Mouse (Mus musculus) spleen, postnatal 14 days (tissue): ENCODE measurements around the gene Rps19.
A peak's percentile ranks its signal among the peaks of the same experiment; 100 is the strongest.
"Not testable (repeated sequence)": the region's sequence is repeated elsewhere in the genome, so short reads cannot be mapped to it uniquely, and the experiment has no call there.

Experiments used
- DNase-seq, 2 experiments: peaks; one replicate each; pipeline ENCODE4 v3.0.0; 2021 to 2022; ENCODE audit warnings: low spot score in 2 of 2

Gene Rps19

DNA sequence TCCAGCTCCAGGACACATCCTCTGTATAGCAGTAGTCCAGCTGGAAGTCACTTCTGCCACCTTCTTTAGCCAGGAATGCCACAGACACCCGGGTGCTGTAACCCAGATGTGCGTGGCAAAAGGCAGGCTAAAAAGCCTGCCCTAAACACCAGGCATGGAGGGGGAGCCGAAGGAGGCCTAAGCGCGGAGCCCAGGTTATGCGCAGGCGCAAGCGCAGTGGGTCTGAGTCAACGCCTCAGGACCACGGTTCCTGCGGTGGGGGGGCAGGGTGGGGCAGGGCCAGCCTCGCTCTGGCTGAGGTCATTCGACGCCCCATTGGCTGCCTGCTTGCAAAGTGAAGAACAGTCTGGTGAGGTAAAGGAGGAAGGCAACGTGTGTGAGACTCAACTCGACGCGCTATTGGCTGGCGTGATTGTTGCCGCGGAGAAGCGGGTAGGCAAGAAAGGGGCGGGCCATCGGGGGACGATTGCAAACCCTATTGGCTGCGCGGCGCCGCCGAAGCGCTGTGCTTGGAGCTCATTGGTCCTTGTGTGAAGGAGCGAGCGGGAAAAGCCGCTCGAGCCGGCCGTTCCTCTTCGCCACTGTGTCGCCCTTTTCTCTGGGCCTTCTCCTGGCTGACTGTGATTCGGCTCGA, 14.5 kb upstream of the Rps19 start, which contains the start of the genes Lypd4 and Dmrtc2:
Gene Lypd4 (minus strand): TSS at position 410 of the 634 bp plus-strand sequence.
Gene Dmrtc2 (plus strand): TSS at position 526 of the 634 bp plus-strand sequence.
- no peak for DNase-seq

DNA sequence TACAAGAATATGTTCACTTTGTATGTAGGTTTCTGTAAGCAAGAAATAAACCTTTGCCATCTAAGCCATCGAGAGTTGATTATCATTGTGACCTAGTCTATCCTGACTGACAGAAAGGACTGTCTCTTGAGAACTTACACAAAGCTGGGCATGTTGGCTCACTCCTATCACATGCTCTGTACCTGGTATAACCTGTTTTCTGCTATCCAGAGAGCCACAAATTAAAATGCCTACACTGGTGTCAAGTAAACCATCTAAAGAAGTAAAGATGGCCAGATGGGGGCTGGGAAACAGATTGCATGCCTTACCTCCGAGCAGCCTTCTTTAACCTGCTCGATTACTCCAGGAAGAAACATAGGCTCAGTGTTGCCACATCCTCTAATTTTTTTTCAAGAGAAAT, 6.6 kb upstream of the Rps19 start:
- DNase-seq, result no peak

DNA sequence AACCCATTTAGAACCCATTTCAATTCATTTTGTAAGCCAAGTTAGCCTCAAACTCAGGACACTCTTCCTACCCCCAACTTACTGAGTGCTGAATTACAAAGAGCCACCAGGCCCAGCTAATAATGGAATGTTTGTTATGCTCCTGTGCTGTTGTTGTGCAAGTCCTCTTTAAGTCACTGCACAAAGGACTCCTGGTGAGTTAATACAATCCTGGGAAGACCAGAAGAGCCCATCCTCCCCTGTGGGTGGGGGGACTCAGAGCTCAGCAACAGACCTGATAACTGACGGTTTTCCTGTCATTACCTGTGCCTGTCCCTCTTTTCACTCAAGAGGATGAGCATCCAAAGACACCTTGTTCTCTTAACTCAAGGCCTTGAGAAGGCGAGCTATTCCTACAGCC, 4.6 kb upstream of the Rps19 start:
- no peak for DNase-seq

DNA sequence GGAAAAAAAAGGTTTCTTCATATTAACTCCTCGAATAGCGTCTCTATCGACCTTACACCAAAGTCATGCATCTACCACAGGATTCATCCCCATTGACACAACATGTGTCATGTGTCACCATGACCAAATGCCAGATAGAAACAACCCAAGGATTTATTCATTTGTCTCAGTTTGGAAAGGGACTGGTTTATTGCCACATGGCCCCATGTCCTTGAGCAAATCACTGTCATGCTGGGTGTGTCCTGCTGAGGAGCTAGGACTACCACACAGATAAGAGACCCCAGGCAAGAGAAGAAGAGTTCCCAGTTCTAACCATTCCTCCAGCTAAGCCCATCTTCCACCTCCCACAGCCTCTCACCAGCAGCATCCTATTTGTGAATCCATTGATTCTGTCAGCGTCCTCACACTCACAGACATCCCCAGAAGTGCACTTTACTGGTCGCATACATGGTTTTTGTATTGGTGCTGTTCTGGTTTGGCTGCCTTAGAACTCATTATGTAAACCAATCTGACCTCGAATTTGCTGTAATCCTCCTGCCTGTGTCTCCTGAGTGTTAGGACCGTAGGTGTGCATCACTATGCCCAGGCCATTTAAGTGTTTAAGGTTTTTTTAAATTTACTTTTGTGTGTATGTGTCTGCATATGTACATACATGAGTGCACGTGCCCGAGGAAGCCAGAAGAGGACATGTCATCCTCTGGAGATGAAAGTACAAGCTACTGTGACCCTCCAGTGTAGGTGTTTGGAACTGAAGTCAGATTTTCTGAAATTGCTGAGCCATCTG, 1.6 kb upstream of the Rps19 start:
- DNase-seq, result no peak

GRCm38 (mm10) chr7:24884693-24885291, 621 bp downstream of the Rps19 start:
- no peak for DNase-seq

- no peak for DNase-seq
Observed at GRCm38 (mm10) chr7:24885468-24886307, 1.5 kb downstream of the Rps19 start.

- DNase-seq, result no peak
Observed at GRCm38 (mm10) chr7:24886308-24886633, 2.1 kb downstream of the Rps19 start.

DNA sequence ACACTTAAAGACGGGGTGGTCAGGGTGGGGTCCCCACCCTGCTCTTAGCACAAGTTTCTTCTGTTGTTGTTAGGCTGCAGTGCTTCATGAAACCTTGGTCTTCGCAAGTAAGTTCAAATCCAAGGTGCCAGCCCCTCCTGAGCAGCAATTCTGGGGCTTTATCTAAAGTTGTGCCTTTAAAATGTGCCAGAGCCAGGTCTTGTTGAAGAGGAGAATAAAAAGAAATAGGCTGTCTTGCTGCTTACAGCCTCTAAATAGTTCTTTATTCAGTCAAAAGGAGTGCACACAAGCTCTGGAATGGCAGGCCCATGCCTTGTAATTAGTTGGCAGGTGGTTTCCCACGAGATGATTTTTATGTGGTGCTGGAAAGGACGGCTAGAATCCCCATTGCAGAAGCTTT, 2.9 kb downstream of the Rps19 start:
- DNase-seq, result no peak

GRCm38 (mm10) chr7:24889431-24890220, 5.5 kb downstream of the Rps19 start:
- no peak for DNase-seq

DNA sequence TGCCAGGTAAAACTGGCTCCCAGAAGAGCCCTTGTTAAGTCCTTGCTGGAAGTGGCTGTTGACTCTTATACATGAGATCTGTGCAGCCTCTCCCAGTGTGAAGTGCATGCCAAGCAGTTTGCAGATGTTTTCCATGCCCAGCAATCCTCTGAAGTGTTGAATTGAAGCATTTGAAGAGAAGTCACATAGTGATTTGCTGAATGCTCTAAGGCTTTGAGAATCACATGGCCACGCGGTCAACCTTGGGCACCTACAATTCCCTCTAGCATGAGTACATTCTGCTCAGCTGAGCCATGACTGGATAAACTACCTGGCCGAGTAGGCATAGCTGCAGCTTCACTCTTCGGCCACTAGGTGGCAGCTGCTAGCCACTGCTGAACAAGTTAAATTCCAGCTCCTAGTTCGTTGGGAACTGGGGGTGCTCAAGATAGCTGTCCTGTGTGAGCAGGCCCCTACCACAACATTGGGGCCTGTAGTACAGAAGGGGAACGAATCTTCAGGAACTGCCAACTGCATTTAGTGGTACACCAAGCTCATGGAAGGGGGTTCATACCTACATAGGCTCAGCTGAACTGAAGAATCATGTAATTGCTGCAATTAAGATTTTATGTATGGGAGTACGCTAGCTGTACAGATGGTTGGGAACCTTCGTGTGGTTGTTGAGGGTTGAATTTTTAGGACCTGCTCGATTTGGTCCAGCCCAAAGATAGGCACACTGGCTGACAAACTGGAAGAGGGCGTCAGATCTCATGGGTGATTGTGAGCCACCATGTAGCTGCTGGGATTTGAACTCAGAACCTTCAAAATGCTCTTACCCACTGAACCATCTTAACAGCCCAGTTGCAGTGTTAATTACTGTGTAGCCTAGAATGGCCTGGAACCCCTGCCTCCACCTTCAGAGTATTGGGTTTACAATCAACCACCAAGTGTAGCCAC, 6.4 kb downstream of the Rps19 start:
- DNase-seq, result peak; percentile 51 to 66

DNA sequence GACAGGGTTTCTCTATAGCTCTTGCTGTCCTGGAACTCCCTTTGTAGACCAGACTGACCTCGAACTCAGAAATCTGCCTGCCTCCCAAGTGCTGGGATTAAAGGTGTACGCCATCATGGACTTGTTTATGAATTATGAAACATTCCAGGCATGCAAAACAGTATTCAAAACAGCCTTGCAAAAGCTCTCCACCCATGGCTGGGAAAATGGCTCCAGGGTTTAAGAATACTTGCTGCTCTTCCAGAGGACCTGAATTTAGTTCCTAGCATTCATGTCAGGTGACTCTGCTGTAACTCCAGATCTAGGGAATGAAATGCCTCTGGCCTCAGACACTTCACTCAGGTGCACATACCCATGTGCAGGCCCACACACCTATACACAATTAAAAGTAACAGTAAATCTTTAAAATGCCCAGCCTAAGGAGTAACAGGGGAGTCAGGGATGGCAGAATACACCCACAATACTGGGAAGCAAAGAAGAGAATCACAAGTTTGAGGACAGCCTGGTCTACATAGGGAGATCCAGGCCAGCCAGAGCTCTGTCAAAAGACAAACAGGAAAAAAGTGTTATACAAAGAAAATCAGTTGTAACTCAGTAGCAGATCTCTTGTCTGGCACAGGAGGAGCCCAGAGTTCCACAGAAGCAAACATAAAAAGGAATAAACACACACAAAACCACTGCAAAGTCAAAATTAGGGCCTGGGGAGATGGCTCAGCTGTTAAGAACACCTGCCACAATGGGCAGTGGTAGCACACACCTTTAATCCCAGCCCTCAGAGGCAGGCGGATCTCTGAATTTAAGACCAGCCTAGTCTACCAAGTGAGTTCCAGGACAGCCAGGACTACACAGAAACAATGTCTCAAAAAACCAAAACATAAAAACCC, 7.3 kb downstream of the Rps19 start:
- DNase-seq, result no peak

- DNase-seq, result no peak
Observed at GRCm38 (mm10) chr7:24892125-24892583, 8.0 kb downstream of the Rps19 start.

DNA sequence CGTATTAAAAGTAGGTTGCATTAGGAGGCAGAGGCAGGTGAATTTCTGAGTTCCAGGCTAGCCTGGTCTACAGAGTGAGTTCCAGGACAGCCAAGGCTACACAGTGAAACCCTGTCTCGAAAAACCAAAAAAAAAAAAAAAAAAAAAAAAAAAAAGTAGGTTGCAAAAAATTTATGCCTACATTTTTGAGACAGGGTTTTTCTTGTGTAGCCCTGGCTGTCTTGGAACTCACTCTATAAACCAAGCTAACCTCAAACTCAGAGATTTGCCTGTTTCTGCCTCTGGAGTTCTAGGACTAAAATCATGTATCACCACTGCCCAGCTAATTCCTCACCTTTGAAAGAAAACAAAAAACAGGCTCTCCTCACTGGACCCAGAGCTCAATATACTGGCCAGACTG, 11.6 kb downstream of the Rps19 start:
- not testable (repeated sequence) for DNase-seq

GRCm38 (mm10) chr7:24896269-24896668, 12.1 kb downstream of the Rps19 start:
- DNase-seq, result no peak

- peak; percentile 51 to 69 for DNase-seq
Observed at GRCm38 (mm10) chr7:24897224-24897623, 13.1 kb downstream of the Rps19 start, which contains the start of gene Cd79a. Cd79a (plus strand) TSS chr7:24897381.

DNA sequence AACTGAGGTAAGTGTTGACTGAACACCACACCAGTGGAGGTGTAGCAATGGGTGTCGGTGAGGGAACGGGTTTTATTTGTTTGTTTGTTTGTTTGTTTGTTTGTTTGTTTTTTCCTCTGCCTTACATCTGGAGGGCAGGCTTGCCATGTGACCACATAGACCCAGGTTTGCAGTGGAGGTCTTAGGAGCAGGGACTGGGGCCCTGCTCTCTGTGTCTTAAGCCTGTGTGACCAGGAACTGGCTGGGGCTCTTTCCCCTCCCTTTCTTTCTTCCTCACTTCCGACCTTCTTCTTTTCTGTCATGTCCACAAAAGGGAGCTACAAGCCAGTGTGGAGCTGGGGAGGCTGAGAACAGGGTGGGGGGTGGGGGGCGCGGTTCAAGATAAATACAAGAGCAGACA, 13.8 kb downstream of the Rps19 start:
- no peak for DNase-seq

- DNase-seq, result no peak
Observed at GRCm38 (mm10) chr7:24901114-24901513, 16.9 kb downstream of the Rps19 start.

- DNase-seq, result no peak
Observed at GRCm38 (mm10) chr7:24901842-24902241, 17.7 kb downstream of the Rps19 start.

DNA sequence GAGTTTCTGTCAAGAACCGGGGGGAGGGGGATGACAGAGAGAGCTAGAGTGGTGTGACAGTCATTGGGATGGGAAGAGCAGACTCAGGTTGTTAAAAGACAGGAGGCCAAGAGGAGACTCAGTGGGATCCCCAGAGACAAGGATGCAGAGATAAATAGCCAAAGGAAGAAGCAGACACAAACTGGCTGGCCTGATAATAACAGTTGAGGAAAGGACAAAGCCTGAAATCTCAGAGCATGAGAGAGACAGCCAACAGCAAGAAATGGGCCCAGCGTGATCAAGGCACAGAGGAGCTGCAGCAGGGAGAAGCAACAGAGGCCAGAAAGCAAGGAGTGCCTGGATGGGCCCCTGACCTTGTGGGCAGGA, 18.1 kb downstream of the Rps19 start:
- no peak for DNase-seq
